Mouse (Mus musculus): ENCODE results near the gene Aunip.

DNA sequence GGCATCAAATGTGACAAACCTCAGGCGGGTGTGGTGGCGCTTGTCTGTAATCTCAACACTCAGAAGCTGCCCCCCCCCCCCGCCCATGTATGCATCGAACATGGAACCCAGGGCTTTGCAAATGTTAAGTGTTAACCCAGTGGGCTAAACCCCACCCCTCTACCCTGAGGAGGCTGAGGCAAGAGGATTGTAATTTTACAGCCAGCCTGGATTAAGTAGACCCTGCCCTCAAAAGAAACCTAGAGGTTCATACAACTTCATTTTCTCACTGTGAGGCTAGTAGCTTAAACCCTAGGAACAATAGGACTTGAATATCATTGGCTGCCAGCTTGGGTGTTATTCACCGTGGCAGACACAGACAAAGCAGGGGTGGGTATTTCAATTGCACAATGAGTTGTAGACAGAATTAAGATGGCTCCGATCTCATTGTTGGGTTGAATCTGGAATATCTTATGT is 41.4 kb upstream of the Aunip start:
- no peak for TF ChIP-seq CTCF (IDR thresholded peaks at IDR 0.05; ENCODE audit: insufficient read depth, low read depth, low read length)
- TF ChIP-seq POLR2A (IDR thresholded peaks at IDR 0.05; ENCODE audit: insufficient read depth, low read depth, low read length), result no peak
